Mouse (Mus musculus) ovary, postnatal 14 days (tissue): ENCODE data around the gene D630036H23Rik.
"Not testable (repeated sequence)": the region's sequence is repeated elsewhere in the genome, so short reads cannot be mapped to it uniquely, and the experiment has no call there.

Experiments
- DNase-seq: peaks from one replicate; pipeline ENCODE4 v3.0.0; 2022; ENCODE audit warnings: low spot score

Gene D630036H23Rik

GRCm38 (mm10) chr12:36381441-36382340, at the start of gene D630036H23Rik, which contains the start of gene Ispd:
D630036H23Rik (minus strand) TSS chr12:36382181.
Ispd (plus strand) TSS chr12:36381450.
- peak; percentile 78 for DNase-seq

DNA sequence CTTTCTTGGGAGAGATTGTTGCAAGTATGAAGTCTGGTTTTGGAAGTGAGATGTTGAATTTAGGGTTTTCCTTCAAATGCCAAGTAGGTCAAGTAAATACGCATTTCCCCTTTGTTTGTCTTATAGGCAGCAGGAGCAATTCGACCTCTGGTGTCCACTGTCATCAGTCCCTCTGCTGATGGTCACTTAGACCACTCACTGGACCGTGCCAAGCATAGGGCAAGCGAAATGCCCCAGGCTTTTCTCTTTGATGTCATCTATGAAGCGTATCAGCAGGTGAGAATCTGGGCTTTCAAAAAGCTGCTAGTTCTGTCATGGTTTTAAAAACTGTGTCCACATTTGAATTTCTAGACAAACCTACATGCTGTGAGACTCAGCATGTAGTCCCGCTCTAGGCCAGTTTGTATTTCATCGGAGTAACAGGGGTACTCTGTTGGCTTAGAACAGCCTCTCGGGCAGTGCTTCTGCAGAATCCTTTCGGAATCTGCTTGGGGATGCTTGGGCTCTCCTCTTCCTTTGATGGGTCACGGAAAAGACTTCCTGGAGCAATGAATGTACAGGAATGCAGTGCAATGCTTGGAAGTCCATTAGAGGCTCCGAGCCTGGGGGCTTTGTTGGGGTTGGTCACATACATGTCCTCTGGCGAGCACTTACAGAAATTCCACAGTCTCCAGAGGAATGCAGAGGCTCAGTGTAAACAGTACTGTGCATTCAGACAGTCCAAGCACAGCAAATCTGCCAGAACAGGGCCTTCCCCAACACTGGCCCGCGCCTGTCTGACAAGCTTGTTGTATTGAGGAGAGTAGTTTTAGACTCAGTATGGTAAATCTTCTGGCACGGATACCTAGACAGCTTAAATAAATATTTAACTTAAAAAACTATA, 44.4 kb upstream of the D630036H23Rik start:
- DNase-seq = no peak

DNA sequence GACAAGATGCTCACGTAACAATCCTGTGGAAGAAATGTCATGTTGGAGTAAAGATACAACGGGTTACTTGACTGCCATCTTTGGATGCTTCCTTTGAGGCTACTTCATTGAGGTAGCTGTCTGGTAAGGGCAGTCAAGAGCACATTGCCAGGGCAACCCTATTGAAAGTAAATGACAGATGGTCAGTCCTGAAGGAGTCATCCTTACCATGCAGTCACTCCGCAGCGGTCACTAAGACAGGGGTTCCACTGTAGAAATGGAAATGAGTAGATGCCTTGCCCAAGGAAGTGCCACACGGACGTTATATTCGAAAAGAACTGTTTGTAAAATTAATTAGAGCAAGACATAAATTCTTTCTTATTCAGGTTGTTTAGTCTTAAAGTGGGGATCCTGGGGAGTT, 43.3 kb upstream of the D630036H23Rik start:
- DNase-seq = no peak

DNA sequence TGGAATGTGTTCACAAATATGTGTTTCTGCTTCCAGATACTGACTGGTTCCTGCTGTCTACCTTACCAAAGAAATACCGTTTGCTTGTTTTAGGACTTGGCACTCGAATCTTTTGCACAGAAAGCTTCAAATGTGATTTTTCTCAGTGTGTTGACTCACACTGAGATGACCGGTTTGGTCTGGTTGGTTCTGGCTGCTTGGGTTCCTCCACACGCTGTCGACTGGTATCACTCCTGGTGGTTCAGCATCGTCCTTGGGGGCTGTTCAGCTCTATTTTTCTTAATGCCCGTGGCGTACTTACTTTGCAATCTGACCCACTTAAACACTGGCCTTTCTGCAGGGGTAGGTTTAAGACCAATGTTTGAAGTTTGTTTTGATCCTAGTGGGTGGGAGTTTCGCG, 41.7 kb upstream of the D630036H23Rik start:
- DNase-seq = peak; percentile 8

DNA sequence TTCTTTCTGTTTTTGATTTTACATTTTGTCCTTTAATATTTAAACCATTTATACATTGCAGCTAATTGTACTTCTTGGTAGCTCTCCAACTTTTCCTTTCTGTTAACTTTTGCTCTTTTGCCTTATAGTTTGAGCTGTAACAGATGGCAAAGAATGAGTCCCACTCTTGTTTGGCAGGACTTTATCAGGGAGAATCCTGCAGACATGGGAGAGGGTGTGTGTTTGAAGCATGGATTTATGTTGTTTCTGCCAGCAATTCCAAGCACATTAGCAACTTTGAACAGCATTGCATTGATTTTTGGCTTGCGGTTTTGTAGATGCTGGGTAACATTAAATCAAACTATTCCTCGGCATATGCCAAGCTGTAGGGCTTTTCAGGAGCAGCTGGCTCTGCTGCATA, 13.1 kb upstream of the D630036H23Rik start:
- no peak for DNase-seq

DNA sequence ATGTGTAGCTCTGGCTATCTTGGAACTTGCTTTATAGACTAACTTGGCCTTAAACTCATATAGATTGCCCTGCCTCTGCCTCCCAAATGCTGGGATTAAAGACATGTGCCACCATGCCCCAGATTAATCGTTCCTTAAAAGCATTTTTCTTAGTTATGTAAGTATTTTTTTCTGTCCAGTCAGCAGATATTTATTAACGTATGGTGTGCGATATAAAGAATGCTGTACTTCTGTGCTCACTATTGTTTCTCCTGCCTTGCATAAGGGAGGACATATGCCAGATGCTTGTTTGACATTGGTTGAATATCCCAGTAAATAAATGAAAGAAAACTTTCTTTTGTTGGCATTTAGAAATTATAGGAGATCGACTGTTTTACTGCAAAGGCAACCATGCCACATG, 5.0 kb upstream of the D630036H23Rik start:
- DNase-seq = no peak

DNA sequence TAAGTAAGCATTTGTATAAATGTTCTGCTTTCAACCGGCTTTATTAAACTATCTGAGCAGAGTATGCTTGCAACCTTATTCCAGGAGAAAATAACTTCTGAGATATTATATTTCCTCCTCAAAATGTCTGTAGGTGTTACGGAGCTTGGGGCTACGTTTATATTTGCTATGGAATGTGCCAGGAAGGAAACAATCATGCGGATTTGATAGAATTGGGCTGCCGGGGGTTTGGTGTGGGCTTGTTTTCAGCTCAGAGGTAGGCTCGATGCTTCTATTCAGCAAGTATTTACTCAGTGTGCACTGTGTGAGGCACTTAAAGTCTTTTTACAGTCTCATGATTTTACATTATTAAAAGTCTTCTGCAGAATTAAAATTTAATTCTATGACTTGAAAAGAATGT, 3.4 kb upstream of the D630036H23Rik start:
- DNase-seq = no peak

DNA sequence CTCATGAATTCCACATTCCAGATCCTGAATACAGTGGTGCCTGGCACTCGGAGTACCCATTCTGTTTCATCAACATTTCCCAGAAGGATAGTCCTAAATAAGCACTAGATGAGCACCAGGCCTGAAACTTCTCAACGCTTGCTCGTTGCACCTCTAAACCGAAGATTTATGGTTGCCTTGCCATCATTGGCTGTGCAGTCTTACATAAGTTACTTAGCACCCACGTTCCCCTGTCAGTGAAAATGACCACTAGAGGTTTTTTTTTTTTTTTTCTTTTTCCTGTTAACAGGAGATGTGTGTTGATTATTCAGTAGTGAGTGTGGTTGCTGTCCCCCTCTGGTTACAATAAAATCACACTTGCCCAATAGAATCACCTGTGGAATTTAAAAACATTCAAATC, 1.2 kb downstream of the D630036H23Rik start:
- DNase-seq = no peak

GRCm38 (mm10) chr12:36380254-36380653, 1.7 kb downstream of the D630036H23Rik start:
- no peak for DNase-seq

DNA sequence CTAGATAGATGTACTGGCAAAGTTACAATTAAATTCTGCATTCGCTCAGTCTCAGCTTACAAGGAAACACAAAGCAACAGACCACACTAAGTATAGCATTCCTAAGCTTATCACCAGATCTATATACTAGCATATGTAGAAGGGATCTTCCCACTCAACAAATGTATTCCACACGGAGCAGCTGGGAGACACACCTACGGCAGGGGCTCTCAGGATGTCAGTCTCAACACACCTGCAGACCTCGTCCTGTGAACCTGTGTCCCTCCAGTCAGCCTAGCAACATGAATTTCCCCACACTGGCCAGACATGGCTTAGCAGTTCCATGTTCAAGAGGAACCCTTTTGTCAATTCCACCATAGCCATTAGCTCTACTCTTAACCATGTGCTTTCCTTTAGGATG, 5.6 kb downstream of the D630036H23Rik start:
- DNase-seq = not testable (repeated sequence)

DNA sequence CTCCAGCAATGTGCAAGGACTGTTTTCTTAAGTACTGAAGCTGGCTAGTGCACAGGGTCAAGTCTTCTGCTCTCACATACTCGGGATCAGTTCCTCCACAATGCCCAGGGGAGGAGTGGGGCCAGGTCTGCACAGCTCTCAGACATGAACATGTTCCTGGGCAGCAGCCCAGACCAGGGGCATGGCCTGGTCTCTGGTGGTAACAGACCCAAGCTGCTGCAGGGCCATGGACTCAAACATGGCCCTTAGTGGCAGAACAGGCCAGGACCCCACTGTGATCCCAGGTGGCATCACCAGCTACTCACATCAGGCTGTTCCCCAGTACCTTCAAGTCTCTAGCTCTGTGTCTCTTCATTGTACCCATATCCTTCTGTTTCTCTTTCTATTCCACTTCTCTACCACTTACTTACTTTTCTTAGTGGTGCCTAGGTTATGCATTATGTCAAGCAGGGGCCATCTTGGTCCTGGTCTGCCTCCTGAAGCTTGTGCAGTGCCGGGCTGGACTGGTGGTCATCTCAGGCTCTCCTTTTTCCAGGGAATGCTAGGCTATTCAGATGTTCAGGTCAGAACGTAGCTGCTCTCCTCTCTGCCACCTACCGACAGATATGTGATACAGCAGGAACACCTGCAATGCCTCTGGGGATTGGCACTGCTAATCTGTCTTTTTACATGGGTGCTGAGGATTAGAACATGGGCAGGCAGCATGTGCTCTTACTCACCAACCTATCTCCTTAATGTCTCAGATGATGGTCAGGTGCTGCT, 8.6 kb downstream of the D630036H23Rik start:
- no peak for DNase-seq

GRCm38 (mm10) chr12:36364013-36364412, 18.0 kb downstream of the D630036H23Rik start:
- DNase-seq = no peak

GRCm38 (mm10) chr12:36360693-36361092, 21.3 kb downstream of the D630036H23Rik start:
- no peak for DNase-seq

DNA sequence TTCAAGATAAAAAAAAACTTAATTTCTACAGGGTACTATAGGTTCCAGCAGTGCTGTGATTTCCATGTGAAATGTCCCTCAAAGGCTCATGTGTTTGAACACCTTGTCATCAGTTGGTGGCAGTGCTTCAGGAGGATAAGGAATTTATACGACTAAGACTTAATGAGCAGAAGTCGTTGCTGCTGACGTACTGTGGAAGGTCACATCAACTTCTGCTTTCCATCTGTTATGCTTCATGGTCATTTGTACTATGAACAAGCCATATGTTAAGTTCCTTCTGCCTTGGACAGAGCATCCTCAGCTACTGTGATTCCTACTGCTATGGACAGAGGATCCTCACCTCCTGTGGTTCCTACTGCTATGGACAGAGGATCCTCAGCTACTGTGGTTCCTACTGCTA, 21.9 kb downstream of the D630036H23Rik start:
- no peak for DNase-seq

- DNase-seq = no peak
Measured at GRCm38 (mm10) chr12:36344131-36344530, 37.9 kb downstream of the D630036H23Rik start.

- DNase-seq = no peak
Measured at GRCm38 (mm10) chr12:36333837-36334281, 48.1 kb downstream of the D630036H23Rik start.

- DNase-seq = no peak
Measured at GRCm38 (mm10) chr12:36332676-36333075, 49.3 kb downstream of the D630036H23Rik start.
